Mouse (Mus musculus) hindbrain, embryonic 11.5 days (tissue): ENCODE results near the gene Stk24. TPM values are rescaled to one million over a fixed set of nuclear protein-coding genes. Genes with fewer than 3 reads are reported as not detected.

Experiments
- ATAC-seq: fragments of 200-750 bp; cut with Nextera tagmentation; 2 replicates; pipeline ENCODE4 v1.8.0; 2017; ENCODE audit warnings: mild to moderate bottlenecking, moderate TSS enrichment, moderate library complexity; ENCODE audit not compliant: low FRiP score
- DNase-seq: peaks from one replicate; pipeline ENCODE4 v3.0.0-alpha.2; 2015; ENCODE audit warnings: low spot score
- H3K27ac ChIP-seq: fragments of 300-500 bp; sonication (generic); 2 replicates; pipeline ENCODE4 v1.5.1; 2014; ENCODE audit warnings: mild to moderate bottlenecking, low read depth, low read length
- H3K27me3 ChIP-seq: fragments of 300-500 bp; sonication (generic); 2 replicates; pipeline ENCODE4 v1.6.1; 2014; ENCODE audit warnings: mild to moderate bottlenecking, low read length, moderate library complexity, mixed read lengths; ENCODE audit not compliant: control insufficient read depth, insufficient read depth
- H3K36me3 ChIP-seq: fragments of 300-500 bp; sonication (generic); 2 replicates; pipeline ENCODE4 v1.6.1; 2014; ENCODE audit warnings: mild to moderate bottlenecking, low read length, moderate library complexity, mixed read lengths; ENCODE audit not compliant: control insufficient read depth, insufficient read depth
- H3K4me1 ChIP-seq: fragments of 300-500 bp; sonication (generic); replicated peaks from 2 replicates; pipeline ENCODE4 v1.6.1; 2014; ENCODE audit warnings: low read length, mixed read lengths; ENCODE audit not compliant: control insufficient read depth, insufficient read depth
- H3K4me2 ChIP-seq: fragments of 300-500 bp; sonication (generic); replicated peaks from 2 replicates; pipeline ENCODE4 v1.6.1; 2014; ENCODE audit warnings: mild to moderate bottlenecking, low read depth, low read length
- H3K4me3 ChIP-seq: fragments of 300-500 bp; sonication (generic); 2 replicates; pipeline ENCODE4 v1.5.1; 2014; ENCODE audit warnings: low read depth, low read length
- H3K9ac ChIP-seq: fragments of 300-500 bp; sonication (generic); 2 replicates; pipeline ENCODE4 v1.6.1; 2014; ENCODE audit warnings: low read depth, low read length
- H3K9me3 ChIP-seq: fragments of 300-500 bp; sonication (generic); 2 replicates; pipeline ENCODE4 v1.6.1; 2016; ENCODE audit warnings: low read length; ENCODE audit not compliant: control insufficient read depth
- WGBS: fragments of 180-500 bp; shearing (Covaris S2); extraction: QIAGEN DNeasy Blood & Tissue Kit; methylation state at CpG from one replicate; pipeline ENCODE4 v1.1.7; 2014; 5-methylcytosine and 5-hydroxymethylcytosine counted together
- polyA plus RNA-seq: library from polyadenylated mRNA; unstranded; fragments of >200 nt; fragmentation: Nextera tagmentation; extraction: Ambion mirVana; gene quantifications from 2 replicates; pipeline ENCODE4 v1.2.1, GENCODE M21; 2014

The Stk24 gene
- polyA plus RNA-seq, 1 experiment from 2014 or later: 33.3 TPM

DNA sequence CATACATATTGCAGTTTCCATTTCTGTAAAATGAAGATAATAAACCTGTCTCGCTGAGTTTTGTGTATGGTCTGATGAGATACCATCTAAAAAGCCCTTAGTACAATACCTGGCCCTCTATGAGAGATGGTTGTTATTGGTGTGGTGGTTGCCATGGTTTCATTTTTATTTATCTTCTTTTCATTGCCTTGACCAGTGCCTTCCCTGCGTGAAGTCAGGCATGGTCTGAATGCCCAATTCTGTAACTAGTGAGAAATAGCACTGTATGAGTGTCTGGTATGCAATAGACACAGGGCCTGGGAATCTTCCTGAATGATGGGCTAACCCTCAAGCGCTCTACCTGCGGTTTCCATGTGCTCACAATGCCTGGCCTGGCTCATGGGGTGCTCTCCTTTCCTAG, 143.1 kb downstream of the Stk24 start:
- H3K9me3 ChIP-seq: no peaks in the 10 kb centered on the region
- no peak overlapping the region for H3K4me3 ChIP-seq
- no peaks in the 10 kb centered on the region; the same call in 1 of the 2 replicates for H3K4me1 ChIP-seq
- H3K27ac ChIP-seq: no peak overlapping the region
- DNase-seq (no peak), ATAC-seq (no peak)
- H3K4me2 ChIP-seq: no peak overlapping the region
- no peak overlapping the region for H3K9ac ChIP-seq
- WGBS: 78% methylated on average over 4 of the region's 4 CpGs
- H3K36me3 ChIP-seq: peaks cover 3% of the 10 kb centered on the region; the same call in 1 of the 2 replicates
- H3K27me3 ChIP-seq: no peaks in the 10 kb centered on the region

Other genes with a start within 250 kb of the Stk24 start
- 0.15 and 0.36 TPM in 2 replicates for gene Slc15a1, start 125.2 kb upstream of the Stk24 start, polyA plus RNA-seq